Mouse (Mus musculus) ES-Bruce4 (cell line): Measurements from ENCODE around the gene Pdzd7. TPM values are rescaled to one million over a fixed set of nuclear protein-coding genes. Genes with fewer than 3 reads are reported as not detected.

Experiments
- H3K27ac ChIP-seq: 2 replicates; pipeline ENCODE4 v1.5.1; 2012; ENCODE audit warnings: low read length, inconsistent platforms; ENCODE audit not compliant: insufficient read depth
- H3K27me3 ChIP-seq: 2 replicates; pipeline ENCODE4 v1.6.1; 2012; ENCODE audit warnings: mild to moderate bottlenecking, low read length, inconsistent platforms; ENCODE audit not compliant: control insufficient read depth, poor library complexity, insufficient read depth, severe bottlenecking
- H3K36me3 ChIP-seq: 2 replicates; pipeline ENCODE4 v1.6.1; 2012; ENCODE audit warnings: inconsistent platforms, mild to moderate bottlenecking, low read length, moderate library complexity; ENCODE audit not compliant: control insufficient read depth, poor library complexity, insufficient read depth, severe bottlenecking
- H3K4me1 ChIP-seq: one replicate; pipeline ENCODE4 v1.8.1; 2011; ENCODE audit warnings: low read length; ENCODE audit not compliant: control insufficient read depth, insufficient read depth
- H3K4me3 ChIP-seq: 2 replicates; pipeline ENCODE4 v1.5.1; 2011; ENCODE audit warnings: low read depth, mild to moderate bottlenecking, low read length
- H3K9ac ChIP-seq: 2 replicates; pipeline ENCODE4 v1.6.1; 2012; ENCODE audit warnings: low read depth, mild to moderate bottlenecking, inconsistent platforms; ENCODE audit not compliant: poor library complexity, severe bottlenecking
- H3K9me3 ChIP-seq: replicated peaks from 2 replicates; pipeline ENCODE4 v1.6.1; 2012; ENCODE audit warnings: mild to moderate bottlenecking, low read length, inconsistent platforms; ENCODE audit not compliant: control insufficient read depth, poor library complexity, insufficient read depth, severe bottlenecking
- CTCF ChIP-seq: IDR thresholded peaks from one replicate; pipeline ENCODE4 v1.8.1; 2011; ENCODE audit warnings: low read depth, low read length
- EP300 ChIP-seq: IDR thresholded peaks from 2 replicates; pipeline ENCODE4 v1.6.1; 2011; ENCODE audit warnings: low read depth, low read length; ENCODE audit not compliant: insufficient read depth
- POLR2A ChIP-seq: IDR thresholded peaks from one replicate; pipeline ENCODE4 v1.8.1; 2011; ENCODE audit warnings: low read length; ENCODE audit not compliant: insufficient read depth
- polyA plus RNA-seq: library from polyadenylated mRNA; stranded (reverse); fragments of >200 nt; gene quantifications from 2 replicates; pipeline ENCODE4 v1.2.4, GENCODE M21; 2011; ENCODE audit warnings: low read depth; ENCODE audit not compliant: missing spikeins, insufficient read depth, insufficient read length

Pdzd7 gene
- polyA plus RNA-seq, 1 experiment: 1.3 TPM

DNA sequence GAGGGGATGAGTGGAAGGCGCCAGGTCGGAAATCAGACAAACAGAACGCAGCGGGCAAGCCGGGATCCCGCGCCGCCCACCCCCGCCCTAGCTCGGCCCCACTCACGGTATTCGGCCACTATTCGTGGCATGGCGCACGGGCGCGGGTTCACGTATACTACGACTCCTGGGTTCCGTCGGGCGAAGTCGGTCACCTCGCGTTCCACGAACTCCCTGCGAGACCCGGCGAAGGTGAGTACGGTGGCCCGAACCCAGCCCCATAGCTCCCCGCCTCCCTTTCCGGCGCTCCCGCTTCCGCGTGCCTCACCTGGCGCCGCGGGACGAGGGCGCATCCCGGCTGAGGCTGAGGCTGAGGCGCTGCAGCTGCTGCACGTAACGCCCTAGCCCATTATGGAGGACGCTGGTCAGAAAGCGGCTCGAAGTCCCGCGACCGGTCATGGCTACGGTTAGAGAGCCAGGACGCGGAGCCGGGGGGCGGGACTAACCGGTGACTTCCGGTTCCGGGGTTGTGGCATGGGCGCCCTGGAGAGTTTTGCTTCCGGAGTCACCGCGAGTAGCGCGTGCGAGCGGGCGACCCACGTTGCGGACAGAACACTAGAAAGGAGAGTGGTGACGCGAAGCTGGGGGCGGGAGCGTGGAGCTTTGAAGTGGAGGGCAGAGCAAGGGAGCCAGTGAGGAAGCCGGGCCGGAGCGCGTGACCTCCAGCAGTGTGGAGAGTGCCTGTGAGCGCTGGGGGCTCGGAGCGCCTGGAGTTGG, 39.4 kb downstream of the Pdzd7 start, which contains the start of gene Mrpl43:
Gene Mrpl43, minus strand, starts transcription at position 486 of the 756 bp plus-strand sequence.
- Histone ChIP-seq H3K27me3 (no peaks in the 10 kb centered on the region), H3K9me3 (no peaks in the 10 kb centered on the region), H3K27ac (peak within 1 kb of the TSS; percentile 30), H3K9ac (peak within 1 kb of the TSS; percentile 74), H3K4me1 (peaks cover 5% of the 10 kb centered on the region), H3K4me3 (peak within 1 kb of the TSS; percentile 95), H3K36me3 (peaks cover 30% of the 10 kb centered on the region)
- TF ChIP-seq POLR2A (peak; percentile 12), EP300 (0 out of 2 replicates have a peak, but pooled peaks have one; percentile 12), CTCF (no peak)

DNA sequence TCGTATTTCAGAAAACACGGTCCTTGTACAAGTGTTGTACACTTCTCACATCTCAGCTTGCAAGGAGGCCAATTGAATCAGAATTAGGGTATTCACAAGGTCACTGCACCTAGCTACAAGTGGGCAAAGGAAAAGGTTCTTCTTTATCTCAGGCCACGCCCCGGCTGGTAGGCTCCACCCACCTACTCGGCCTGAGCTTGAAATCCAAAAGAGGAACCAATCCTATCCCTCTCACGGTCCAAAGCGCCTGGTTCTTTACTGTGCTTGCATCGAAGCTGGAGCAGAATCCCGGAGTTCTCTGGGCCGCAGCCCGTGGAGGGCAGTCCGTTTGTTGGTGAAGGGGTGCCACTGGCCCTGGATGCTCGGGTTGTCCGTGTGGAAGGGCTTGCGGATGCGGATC, 40.1 kb downstream of the Pdzd7 start, which contains the start of gene Twnk:
Gene Twnk, plus strand, starts transcription at position 220 of the 400 bp plus-strand sequence.
- Histone ChIP-seq H3K27me3 (no peaks in the 10 kb centered on the region), H3K36me3 (peaks cover 23% of the 10 kb centered on the region), H3K27ac (peak within 1 kb of the TSS; percentile 30), H3K9ac (peak within 1 kb of the TSS; percentile 74), H3K9me3 (no peaks in the 10 kb centered on the region), H3K4me1 (peaks cover 5% of the 10 kb centered on the region), H3K4me3 (peak within 1 kb of the TSS; percentile 95)
- TF ChIP-seq POLR2A (no peak), CTCF (no peak), EP300 (no peak)

DNA sequence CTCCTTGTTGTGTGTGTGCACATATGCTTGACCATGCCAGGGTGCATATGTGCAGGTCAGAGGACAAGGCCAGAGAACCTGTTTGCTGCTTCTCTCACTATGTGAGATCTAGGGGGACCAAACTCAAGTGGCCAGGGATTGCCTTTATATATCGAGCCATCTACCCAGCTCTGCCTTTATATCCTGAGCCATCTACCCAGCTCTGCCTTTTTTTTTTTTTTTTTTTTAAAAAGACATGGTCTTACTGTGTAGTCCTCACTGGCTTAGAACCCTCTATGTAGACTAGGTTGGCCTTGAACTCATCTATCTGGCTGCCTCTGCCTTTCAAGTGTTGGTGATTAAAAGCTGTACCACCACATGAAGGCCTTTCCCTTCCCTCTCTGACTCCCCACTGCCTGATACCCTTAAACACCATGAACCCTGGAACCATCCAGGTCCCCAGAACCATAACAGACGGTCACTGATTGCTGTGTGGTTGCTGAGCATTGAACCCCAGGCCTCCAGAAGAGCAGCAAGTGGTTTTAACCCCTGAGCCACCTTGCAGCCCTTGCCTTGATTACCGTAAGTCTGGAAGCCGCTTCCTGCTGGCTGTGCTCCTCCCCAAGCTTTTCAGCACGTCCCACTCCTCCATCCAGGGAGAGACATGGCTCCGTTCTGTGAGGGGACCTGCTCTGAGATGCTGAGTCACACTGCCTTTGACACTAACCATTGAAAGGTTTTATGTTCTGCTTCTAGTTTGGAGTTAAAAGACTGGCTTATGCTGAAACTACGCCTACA, 41.6 kb downstream of the Pdzd7 start:
- Histone ChIP-seq H3K4me1 (peaks cover 5% of the 10 kb centered on the region), H3K9me3 (no peaks in the 10 kb centered on the region), H3K9ac (no peak overlapping the region), H3K4me3 (no peak overlapping the region), H3K27me3 (no peaks in the 10 kb centered on the region), H3K27ac (no peak overlapping the region), H3K36me3 (peaks cover 11% of the 10 kb centered on the region)
- no peak for TF ChIP-seq POLR2A
- no peak for TF ChIP-seq EP300
- no peak for TF ChIP-seq CTCF

DNA sequence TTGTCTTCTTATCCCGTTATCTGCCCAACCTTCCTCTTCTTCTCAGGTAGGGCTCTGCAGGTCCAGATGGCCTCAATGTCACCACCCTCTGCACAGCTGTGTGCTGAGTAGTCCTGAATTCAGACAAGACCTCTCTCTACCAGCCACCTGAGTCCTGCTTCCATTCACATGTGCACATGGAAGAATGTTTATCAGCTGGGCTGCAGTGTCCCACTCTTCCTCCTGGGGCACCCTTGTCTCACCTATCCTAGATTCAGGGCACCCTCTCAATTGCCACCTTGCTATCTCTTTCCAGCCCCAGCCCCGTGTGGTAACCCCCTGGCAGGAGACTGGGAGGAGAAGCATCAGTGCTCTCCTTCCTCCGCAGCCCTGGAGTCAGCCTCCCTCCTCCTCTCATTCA, 43.2 kb downstream of the Pdzd7 start:
- no peaks in the 10 kb centered on the region for H3K9me3 ChIP-seq
- no peaks in the 10 kb centered on the region for H3K27me3 ChIP-seq
- no peak overlapping the region for H3K9ac ChIP-seq
- TF ChIP-seq POLR2A: no peak
- no peak for TF ChIP-seq CTCF
- TF ChIP-seq EP300: no peak
- peaks cover 1% of the 10 kb centered on the region for H3K4me1 ChIP-seq
- peaks cover 3% of the 10 kb centered on the region; the same call in 1 of the 2 replicates for H3K36me3 ChIP-seq
- H3K4me3 ChIP-seq: no peak overlapping the region
- H3K27ac ChIP-seq: no peak overlapping the region

DNA sequence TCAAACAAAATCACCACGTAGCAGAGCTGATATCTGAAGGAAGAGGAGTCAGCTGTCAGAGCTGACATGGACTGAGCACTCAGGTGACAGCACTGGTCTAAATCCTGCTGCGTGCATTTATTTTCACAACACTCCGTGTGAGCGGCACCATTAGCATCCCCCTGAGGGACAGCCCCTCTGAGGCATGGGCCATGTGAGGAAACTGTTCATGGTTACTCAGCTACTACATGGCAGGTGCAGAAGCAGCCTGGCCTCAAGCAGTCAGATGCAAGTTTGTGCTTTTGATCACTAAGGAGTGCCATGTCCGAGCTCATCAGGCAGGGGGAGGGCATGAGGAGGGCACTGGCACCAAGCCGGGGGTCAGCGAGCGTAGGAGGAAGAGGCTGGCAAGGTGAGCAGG, 45.9 kb downstream of the Pdzd7 start:
- peaks cover under 1% of the 10 kb centered on the region for H3K4me1 ChIP-seq
- no peaks in the 10 kb centered on the region for H3K9me3 ChIP-seq
- TF ChIP-seq POLR2A: no peak
- TF ChIP-seq EP300: no peak
- TF ChIP-seq CTCF: no peak
- no peaks in the 10 kb centered on the region for H3K27me3 ChIP-seq
- H3K27ac ChIP-seq: no peak overlapping the region
- H3K4me3 ChIP-seq: no peak overlapping the region
- H3K36me3 ChIP-seq: no peaks in the 10 kb centered on the region; the same call in 1 of the 2 replicates
- no peak overlapping the region for H3K9ac ChIP-seq

DNA sequence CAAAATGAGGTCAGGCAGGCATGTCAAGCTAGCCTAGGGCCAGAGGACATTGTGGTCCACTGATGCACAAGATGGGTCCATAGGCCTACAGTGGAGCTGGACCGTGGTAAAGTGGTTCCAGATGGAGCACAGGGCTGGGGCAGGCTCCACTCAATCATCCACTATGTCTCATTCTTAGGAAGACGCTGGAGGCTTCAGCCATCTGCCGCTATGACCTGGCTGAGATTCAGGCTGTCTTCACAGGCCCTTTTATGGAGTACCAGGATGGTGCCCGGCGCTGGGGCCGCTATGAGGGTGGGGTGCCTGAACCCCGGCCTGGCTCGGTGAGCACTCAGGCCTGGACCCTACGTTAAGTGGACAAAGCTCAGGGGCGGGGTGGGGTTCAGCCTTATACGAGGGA, 47.7 kb downstream of the Pdzd7 start:
- Histone ChIP-seq H3K9ac (no peak overlapping the region), H3K27me3 (no peaks in the 10 kb centered on the region), H3K36me3 (no peaks in the 10 kb centered on the region), H3K4me1 (no peaks in the 10 kb centered on the region), H3K27ac (no peak overlapping the region), H3K9me3 (no peaks in the 10 kb centered on the region), H3K4me3 (no peak overlapping the region)
- TF ChIP-seq POLR2A (no peak), EP300 (no peak), CTCF (no peak)
